Mouse (Mus musculus) yolk sac, embryonic 10.5 days (tissue): ENCODE results near the gene Nrap.
"Not testable (repeated sequence)": the region's sequence is repeated elsewhere in the genome, so short reads cannot be mapped to it uniquely, and the experiment has no call there.

ENCODE experiments used
- DNase-seq: peaks from one replicate; pipeline ENCODE4 v3.0.0-alpha.2; 2017; ENCODE audit warnings: low spot score

Nrap gene

DNA sequence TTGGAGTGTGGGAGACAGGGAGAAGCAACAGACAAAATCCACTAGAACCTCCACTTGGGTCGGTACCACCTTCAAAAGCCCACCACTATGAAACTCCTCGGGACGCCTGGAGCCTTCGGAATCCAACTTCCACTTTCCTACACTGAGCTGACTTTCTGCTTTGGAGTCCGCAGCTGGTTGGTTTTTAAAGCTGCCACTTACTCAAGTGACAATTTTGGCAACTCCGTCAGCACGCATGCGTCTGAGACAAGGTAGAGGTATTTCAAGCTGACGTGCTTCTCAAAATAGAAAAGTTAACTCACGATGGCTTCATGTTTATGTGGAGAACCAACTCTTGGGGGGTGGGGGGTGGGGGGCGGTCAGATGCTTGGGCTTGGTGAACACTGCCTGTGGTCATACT lies at the start of gene Nrap:
TSS of gene Nrap (minus strand) at position 159 of the 400 bp plus-strand sequence.
- no peak for DNase-seq

- no peak for DNase-seq
These were observed 49.2 kb upstream of the Nrap start for GRCm38 (mm10) chr19:56439072-56439434.

DNA sequence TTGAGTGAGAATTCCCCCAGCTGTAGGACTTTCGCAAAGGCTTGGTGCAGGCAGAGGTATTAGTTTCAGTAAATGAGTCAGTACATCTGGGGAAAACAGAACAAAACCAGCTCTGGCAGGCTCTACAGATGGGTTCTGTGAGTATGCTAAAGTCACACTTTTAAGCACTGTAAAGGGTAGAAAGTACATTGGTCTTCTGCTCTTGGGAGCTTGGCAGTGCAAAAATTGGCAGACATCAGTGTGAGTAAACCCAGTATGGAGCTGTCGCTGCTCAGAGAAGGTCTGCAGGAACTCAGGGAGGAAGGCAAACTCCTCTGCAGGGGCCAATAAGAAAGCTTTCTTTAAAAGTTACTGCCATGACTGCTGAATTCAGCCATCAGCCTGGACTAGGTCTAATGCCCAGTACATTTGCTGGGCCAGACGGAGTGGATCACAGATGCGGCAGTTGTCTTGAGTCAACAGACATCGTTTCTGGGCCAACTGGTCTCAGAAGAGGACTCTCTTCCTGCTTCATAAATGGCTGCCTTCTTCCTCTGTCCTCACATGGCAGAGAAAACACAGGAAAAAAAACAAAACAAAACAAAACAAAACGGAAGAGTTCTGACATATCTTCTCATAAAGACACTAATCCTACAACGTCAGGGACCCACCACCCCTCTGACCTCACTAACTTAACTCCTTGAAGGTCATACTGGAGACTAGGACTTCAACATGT lies 48.7 kb upstream of the Nrap start:
- no peak for DNase-seq

DNA sequence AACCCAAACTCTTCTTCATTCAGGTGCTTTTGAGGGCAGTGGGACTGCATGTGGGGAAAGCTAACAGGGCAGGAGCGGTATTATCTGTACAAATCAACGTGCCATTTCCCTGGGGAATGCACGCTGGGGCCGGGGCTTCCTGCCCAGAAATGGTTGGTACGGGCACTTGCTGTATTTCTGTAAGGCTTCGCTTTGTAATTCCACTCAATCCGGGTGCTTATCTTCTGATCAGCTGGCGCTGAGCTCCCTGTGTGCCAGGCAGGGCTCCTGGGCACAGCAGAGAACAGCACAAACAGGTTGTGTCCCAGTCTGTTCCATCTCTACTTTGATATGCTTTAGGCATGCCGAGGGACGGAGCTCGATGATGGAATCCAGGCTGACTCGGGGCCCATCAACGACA lies 46.5 kb upstream of the Nrap start:
- no peak for DNase-seq

DNA sequence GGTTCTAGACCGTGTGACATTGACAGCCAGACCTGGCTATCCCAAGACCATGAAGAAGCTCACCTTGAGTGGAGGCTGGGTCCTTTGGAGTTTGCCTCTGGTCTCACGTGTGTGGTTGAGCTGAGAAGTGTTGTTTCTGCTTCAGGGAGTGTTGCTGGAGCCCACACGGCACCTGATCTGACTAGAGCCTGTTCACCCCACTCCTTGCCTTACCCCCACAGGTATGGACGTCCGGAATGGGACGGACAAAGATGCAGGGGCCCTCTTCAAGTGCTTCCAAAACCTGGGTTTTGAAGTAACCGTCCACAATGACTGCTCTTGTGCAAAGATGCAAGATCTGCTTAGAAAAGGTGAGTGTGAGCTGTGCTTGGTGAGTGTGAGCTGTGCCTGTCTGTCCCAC lies 43.7 kb upstream of the Nrap start:
- no peak for DNase-seq

GRCm38 (mm10) chr19:56432706-56433105 lies 42.9 kb upstream of the Nrap start:
- DNase-seq: no peak

- no peak for DNase-seq
These were observed 40.5 kb upstream of the Nrap start for GRCm38 (mm10) chr19:56430369-56430768.

DNA sequence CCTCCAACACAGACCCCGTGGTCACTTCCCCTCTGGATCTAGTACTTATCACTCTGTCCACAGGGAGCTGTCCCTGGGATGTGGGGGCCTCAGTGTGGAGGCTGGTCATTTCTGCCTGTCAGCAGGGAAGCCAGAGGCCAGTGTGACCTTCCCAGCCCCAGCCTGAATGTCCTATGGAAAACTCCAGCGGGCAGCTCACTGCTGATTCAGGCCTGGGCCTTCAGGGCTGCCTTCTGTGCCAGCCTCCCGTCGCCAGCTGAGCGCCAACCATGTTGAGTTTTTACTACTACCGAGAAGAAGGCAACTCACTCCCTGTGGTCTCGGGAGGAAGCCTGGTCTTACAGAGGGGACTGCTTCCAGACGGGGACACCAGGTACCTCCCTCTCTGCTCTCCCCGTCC lies 35.7 kb upstream of the Nrap start:
- DNase-seq: peak; percentile 18

DNA sequence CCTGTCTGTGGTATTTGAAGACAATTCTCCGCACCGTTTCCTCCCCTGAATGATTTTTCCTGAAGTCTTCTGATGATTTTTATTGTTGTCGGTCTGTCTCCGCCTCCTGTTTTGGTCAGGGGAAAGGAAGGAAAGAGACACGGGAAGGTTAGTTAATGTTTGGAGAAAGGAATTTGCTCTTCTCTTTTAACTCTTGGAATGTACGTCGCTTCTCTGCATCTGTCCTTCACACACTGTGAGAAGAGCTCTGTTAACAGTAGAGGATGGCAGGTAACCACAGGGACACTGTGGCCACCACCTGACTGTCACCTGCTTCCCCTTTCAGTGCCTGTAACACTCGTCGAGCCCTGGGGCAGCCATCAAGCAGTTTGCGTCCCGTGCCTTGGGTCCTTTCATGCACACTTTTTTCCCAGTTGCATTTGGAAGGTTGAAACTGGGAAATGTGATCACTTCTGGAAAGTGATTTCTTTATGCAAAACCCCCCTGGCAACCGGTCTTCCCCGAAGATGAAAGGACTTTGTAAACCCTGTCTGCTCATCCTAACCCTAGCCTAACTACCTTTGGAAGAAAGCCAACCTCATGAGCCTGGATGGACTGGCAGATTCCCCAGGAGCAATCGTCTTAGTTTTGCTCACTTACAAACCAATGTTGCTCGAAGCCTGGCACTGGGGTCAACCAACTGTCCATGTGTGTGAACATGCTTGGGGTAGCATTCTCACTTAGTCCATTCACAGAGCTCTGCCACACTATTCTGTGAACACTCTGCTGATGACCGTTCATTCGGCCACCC lies 35.0 kb upstream of the Nrap start:
- DNase-seq: no peak

DNA sequence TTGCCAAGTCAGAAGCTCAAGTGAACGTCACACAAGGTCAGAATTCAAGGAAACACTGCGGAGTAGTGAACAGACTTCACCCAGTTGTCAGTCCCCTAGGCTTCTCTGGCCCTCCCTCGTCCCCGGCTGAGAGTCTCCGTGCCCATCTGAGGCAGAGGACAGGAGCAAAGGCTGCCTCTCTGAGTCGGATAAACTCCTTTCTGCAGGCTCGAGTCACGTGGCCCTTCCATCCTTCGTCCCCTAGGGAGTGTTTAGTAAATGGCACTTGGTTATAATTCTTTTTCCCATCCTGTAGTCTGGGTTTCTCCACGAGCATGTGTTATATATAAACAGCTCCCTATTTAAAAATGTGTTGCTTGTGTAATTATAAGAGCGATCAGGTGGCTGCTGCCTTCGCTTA lies 33.5 kb upstream of the Nrap start:
- DNase-seq: no peak

DNA sequence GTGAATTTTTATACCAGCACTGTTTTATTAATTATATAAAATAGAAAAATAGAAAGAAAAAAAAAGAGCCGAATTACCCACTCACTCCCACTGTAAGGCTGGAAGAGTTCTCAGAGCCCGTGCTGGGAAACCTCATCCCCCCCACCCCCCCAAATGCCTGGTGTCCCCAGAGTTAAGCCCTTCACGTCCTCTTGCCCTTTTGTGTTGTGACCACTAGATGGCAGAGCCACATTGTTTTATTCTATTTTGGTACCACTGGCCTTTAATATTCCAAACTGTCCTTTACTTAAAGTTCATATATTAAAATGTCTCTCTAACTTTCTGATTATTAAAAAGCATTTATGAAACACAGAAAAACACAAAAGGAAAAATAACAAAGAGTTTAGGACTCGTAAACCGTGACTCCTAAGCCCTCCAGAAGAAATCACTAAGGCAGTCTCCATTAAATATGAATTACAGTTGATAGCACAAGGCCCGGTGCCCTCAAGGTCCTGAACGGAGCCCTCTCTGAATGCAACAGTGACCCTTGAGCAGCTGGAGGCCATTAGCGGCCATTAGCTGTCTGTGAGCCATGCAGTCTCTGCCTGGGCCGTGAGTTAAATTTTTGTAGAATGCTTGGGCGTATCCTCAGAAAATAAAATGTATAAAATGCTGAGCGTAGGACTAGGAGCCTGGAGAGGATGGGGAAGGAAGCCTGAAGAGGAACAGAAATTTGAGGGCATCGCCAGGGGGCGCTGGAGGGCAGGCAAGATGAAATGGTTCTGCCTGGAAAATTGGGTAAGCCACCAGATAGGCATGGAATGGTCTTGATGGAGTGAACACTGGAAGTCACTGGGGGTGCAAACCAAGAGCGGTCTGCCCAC lies 32.9 kb upstream of the Nrap start:
- peak; percentile 63 for DNase-seq

DNA sequence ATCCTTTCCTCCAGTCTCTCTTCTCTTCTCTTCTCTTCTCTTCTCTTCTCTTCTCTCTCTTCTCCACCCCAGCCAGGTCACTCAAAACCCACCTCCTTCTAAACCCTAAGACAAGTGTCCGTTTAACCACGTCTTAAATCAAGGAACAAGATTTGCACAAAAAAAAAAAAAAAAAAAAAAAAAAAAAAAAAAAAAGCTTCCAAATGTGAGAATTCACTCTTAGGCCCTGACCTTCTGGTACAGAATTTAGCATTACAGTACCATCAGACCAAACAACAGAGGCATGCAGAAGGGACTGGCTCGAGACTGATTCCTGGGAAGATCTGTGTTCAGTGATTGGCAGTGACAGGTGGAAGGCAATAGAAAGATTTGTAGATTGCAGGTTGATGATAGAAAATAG lies 30.5 kb upstream of the Nrap start:
- DNase-seq: no peak

DNA sequence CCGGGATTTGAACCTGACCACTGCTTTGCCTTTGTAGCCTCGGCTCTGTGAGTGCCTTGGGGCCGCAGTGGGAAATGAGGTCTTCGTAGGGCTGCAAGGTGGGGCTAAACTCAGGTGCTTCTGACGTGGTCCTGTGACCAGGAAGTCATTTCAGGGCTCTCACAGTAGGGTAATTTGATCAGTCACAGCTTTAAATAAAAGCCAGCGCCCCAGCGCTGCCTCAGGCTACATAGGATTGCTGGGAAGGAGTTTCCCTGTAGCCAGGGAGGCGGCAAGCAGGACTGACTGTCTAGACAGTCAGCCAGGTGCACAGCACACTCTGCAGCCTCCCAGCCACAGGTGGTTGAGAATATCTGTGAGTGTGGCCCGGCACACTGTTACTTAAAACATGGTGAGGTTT lies 29.6 kb upstream of the Nrap start:
- DNase-seq: no peak

GRCm38 (mm10) chr19:56418404-56418803 lies 28.6 kb upstream of the Nrap start:
- DNase-seq: no peak

GRCm38 (mm10) chr19:56409884-56410283 lies 20.0 kb upstream of the Nrap start:
- DNase-seq: not testable (repeated sequence)

DNA sequence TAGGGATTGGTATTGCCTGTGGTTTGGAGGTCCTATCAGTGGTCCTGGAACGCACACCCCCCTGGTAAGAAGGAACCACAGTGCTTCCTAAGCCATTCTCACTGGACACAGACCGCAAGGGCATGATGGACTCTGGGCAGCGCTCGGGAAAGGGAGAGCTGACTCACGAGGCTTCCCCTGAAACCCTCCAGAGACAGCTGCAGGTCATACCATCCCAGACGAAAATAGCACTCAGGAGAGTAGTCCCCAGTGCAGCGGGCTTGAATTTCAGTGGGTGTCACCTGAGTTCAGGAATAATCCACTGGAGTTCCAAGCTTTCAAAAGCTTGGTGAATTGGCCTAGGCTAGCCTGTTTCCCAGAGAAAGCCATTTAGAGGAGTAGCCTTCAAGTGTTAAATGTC lies 16.7 kb upstream of the Nrap start:
- no peak for DNase-seq

DNA sequence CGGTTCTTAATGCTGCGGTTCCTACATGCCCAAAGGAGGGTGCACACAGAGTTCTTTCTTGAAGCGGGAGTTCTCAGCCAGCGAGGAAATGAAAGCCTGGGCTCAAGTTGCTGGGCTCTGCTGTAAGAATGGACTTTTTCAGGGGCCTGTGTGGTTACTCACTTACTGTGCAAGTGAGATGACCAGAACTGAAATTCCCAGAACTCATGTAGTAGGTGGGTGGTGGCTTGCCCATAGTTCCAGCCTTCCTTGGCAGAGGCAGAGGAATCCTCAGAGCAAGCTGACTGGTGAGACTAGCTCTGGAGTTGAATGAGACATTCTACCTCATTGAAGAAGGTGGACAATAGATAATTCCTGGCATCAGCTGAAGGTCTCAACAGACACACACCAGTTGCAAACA lies 16.0 kb upstream of the Nrap start:
- no peak for DNase-seq

DNA sequence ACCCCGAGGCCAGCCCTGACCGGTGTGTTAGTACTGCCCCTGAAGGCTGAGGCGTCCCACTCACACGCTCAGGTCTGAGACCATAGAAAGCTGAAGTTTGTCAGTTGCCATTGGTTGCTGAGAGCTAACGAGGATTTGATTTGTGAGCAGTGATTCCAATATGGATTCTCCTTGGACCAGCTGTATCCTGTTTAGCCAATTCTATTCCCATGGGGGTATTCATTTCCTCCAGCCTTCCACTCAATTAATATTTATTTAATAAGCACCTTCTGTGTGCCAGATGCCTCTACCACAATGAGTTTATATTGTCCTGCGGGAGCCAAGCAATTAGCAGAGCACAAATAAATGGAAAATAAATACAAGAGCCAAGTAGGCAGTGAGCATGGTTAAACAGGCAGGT lies 12.0 kb upstream of the Nrap start:
- no peak for DNase-seq

DNA sequence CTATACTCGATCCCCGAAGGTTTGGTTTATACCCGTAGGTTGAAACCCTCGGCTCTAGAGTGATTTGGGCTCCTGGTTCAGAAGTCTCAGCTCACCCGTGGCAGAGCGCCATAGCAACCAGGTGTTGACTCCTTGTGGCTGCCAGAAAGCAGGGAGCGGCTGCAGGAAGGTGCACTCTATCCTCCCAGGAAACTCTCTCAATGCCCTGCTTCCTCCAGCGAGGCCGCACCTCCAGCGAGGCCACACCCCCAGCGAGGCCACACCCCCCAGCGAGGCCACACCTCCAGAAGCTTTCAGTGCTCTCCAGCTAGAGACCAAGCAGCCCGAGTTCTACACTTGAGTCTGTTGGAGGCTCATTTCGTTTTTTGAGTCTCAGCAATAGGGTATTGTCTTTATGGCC lies 10.4 kb upstream of the Nrap start:
- DNase-seq: peak; percentile 79

- no peak for DNase-seq
These were observed 8.6 kb upstream of the Nrap start for GRCm38 (mm10) chr19:56398528-56398795.

GRCm38 (mm10) chr19:56397663-56398527 lies 8.1 kb upstream of the Nrap start:
- no peak for DNase-seq
